Mouse (Mus musculus) CH12.LX (cell line): Measurements from ENCODE around the gene Klk1. TPM values are rescaled to one million over a fixed set of nuclear protein-coding genes. Genes with fewer than 3 reads are reported as not detected.
A peak's percentile ranks its signal among the peaks of the same experiment; 100 is the strongest.

Experiments
- DNase-seq: peaks from one replicate; pipeline ENCODE4 v3.0.0-alpha.2; 2013; ENCODE audit errors: extremely low read depth
- H3K27ac ChIP-seq: 2 replicates; pipeline ENCODE4 v1.5.1; 2012; ENCODE audit warnings: low read depth, mild to moderate bottlenecking, control low read depth, moderate library complexity; ENCODE audit not compliant: insufficient read depth
- H3K27me3 ChIP-seq: replicated peaks from 2 replicates; pipeline ENCODE3; 2012; ENCODE audit warnings: inconsistent platforms
- H3K36me3 ChIP-seq, 2 experiments: replicated peaks in 1 of 2; 2 replicates each; pipeline versions ENCODE3 to v1.6.1; 2012; ENCODE audit warnings: inconsistent platforms in 1 of 2, low read length in 1 of 2, mild to moderate bottlenecking in 1 of 2, mixed read lengths in 1 of 2, moderate library complexity in 1 of 2; ENCODE audit not compliant: control insufficient read depth in 1 of 2, insufficient read depth in 1 of 2
- H3K4me1 ChIP-seq, 2 experiments: 2 replicates each; pipeline ENCODE4 v1.6.1; 2012; ENCODE audit warnings: inconsistent platforms in 1 of 2, moderate library complexity in 1 of 2; ENCODE audit not compliant: insufficient read depth in 2 of 2, control insufficient read depth in 1 of 2
- H3K4me2 ChIP-seq: 2 replicates; pipeline ENCODE4 v1.6.1; 2012; ENCODE audit warnings: low read depth, mild to moderate bottlenecking, control low read depth; ENCODE audit not compliant: poor library complexity, insufficient read depth, severe bottlenecking
- H3K4me3 ChIP-seq, 3 experiments: fragments of 150-350 bp in 1 of 3; sonication (generic) in 1 of 3; replicated peaks in 1 of 3; 2 replicates each; pipeline versions ENCODE3 to v1.5.1; 2011 to 2012; ENCODE audit warnings: low read depth in 2 of 3, low read length in 2 of 3, mild to moderate bottlenecking in 2 of 3, moderate library complexity in 2 of 3, control low read depth in 1 of 3, improper control_type of control experiment in 1 of 3, inconsistent platforms in 1 of 3, mixed read lengths in 1 of 3; ENCODE audit not compliant: poor library complexity in 1 of 3
- H3K79me2 ChIP-seq: replicated peaks from 2 replicates; pipeline ENCODE4 v1.6.1; 2012; ENCODE audit warnings: mild to moderate bottlenecking, moderate library complexity; ENCODE audit not compliant: control insufficient read depth, poor library complexity, insufficient read depth, severe bottlenecking; ENCODE audit errors: extremely low read depth
- H3K9ac ChIP-seq: 2 replicates; pipeline ENCODE4 v1.6.1; 2012; ENCODE audit warnings: low read depth, mild to moderate bottlenecking, control low read depth, moderate library complexity; ENCODE audit not compliant: insufficient read depth
- H3K9me3 ChIP-seq: replicated peaks from 2 replicates; pipeline ENCODE3; 2012; ENCODE audit warnings: low read length, inconsistent platforms, mixed read lengths
- CHD2 ChIP-seq: IDR thresholded peaks from 2 replicates; pipeline ENCODE4 v1.6.1; 2011; ENCODE audit warnings: low read length, improper control_type of control experiment
- ELF1 ChIP-seq: IDR thresholded peaks from 2 replicates; pipeline ENCODE4 v1.6.1; 2014; ENCODE audit warnings: low read depth, mild to moderate bottlenecking, inconsistent platforms, low read length, improper control_type of control experiment
- EP300 ChIP-seq: IDR thresholded peaks from 2 replicates; pipeline ENCODE4 v1.6.1; 2011; ENCODE audit warnings: low read length, improper control_type of control experiment
- ETS1 ChIP-seq: conservative IDR thresholded peaks from 2 replicates; pipeline ENCODE4 v1.6.1; 2012; ENCODE audit warnings: low read depth, mild to moderate bottlenecking, inconsistent platforms, low read length, improper control_type of control experiment, moderate library complexity
- GABPA ChIP-seq: IDR thresholded peaks from 2 replicates; pipeline ENCODE4 v1.6.1; 2012; ENCODE audit warnings: low read depth, low read length, improper control_type of control experiment, inconsistent platforms; ENCODE audit not compliant: insufficient replicate concordance
- IRF4 ChIP-seq: IDR thresholded peaks from 2 replicates; pipeline ENCODE4 v1.6.1; 2014; ENCODE audit warnings: low read depth, mild to moderate bottlenecking, inconsistent platforms, low read length, improper control_type of control experiment
- JUND ChIP-seq: conservative IDR thresholded peaks from 2 replicates; pipeline ENCODE4 v1.6.1; 2011; ENCODE audit warnings: low read depth, low read length, improper control_type of control experiment
- MYC ChIP-seq: IDR thresholded peaks from 2 replicates; pipeline ENCODE4 v1.6.1; 2011; ENCODE audit warnings: low read depth, mild to moderate bottlenecking, improper control_type of control experiment, low read length
- NELFE ChIP-seq: IDR thresholded peaks from 2 replicates; pipeline ENCODE4 v1.6.1; 2011; ENCODE audit warnings: low read depth, low read length, improper control_type of control experiment
- NRF1 ChIP-seq: IDR thresholded peaks from 2 replicates; pipeline ENCODE4 v1.6.1; 2014; ENCODE audit warnings: low read depth, mild to moderate bottlenecking, inconsistent platforms, low read length, improper control_type of control experiment, moderate library complexity
- RCOR1 ChIP-seq: conservative IDR thresholded peaks from 2 replicates; pipeline ENCODE4 v1.6.1; 2012; ENCODE audit warnings: low read depth, mild to moderate bottlenecking, inconsistent platforms, low read length, improper control_type of control experiment
- TCF12 ChIP-seq: IDR thresholded peaks from 2 replicates; pipeline ENCODE4 v1.6.1; 2014; ENCODE audit warnings: low read depth, mild to moderate bottlenecking, inconsistent platforms, low read length, improper control_type of control experiment
- ZMIZ1 ChIP-seq: IDR thresholded peaks from 2 replicates; pipeline ENCODE4 v1.6.1; 2012; ENCODE audit warnings: low read depth, mild to moderate bottlenecking, inconsistent platforms, low read length, improper control_type of control experiment
- dilution Hi-C: fragments of 300-500 bp; cut with MboI; formaldehyde crosslinking; loops from 2 replicates; pipeline ENCODE4 v1.14.3; 2020; ENCODE audit warnings: low sequenced_read_pairs; ENCODE audit not compliant: extremely low pct_unique_long_range_greater_than_20kb, extremely low pct_ligation_motif_present
- in situ Hi-C: fragments of 300-500 bp; cut with MboI; formaldehyde crosslinking; loops from 3 replicates; pipeline ENCODE4 v1.14.3; 2019; ENCODE audit warnings: low sequenced_read_pairs, low pct_ligation_motif_present, low pct_unique_long_range_greater_than_20kb, mixed read lengths
- polyA plus RNA-seq: library from polyadenylated mRNA; unstranded; fragments of >175 nt; gene quantifications from 2 replicates; pipeline ENCODE4 v1.2.1, GENCODE M21; 2012; ENCODE audit warnings: low read depth; ENCODE audit not compliant: insufficient read length
- total RNA-seq, 2 experiments: library from RNA; depleted of rRNA; stranded (reverse); fragments of 300-350 nt in 1 of 2; fragments of >200 nt in 1 of 2; gene quantifications; 2 replicates each; pipeline ENCODE4 v1.2.3; 2012 to 2014

Gene Klk1
- total and polyA plus RNA-seq, 3 experiments, result not detected

GRCm38 (mm10) chr7:44254930-44255329, 29.8 kb downstream of the Klk1 start:
- no peak overlapping the region for H3K9ac ChIP-seq
- peaks cover 23 to 34% of the 10 kb centered on the region in 2 experiments for H3K36me3 ChIP-seq
- H3K79me2 ChIP-seq, result no peaks in the 10 kb centered on the region
- H3K27me3 ChIP-seq, result peaks cover 1% of the 10 kb centered on the region
- peak; percentile 80 for TF ChIP-seq ZMIZ1
- TF ChIP-seq GABPA, result no peak
- TF ChIP-seq CHD2, result 0 out of 2 replicates have a peak, but pooled peaks have one; percentile 40
- TF ChIP-seq JUND, result no peak
- TF ChIP-seq ELF1, result 0 out of 2 replicates have a peak, but pooled peaks have one; percentile 18
- no peak for TF ChIP-seq NELFE
- TF ChIP-seq ETS1, result 0 out of 2 replicates have a peak, but pooled peaks have one; percentile 18
- 0 out of 2 replicates have a peak, but pooled peaks have one; percentile 45 for TF ChIP-seq EP300
- TF ChIP-seq TCF12, result 0 out of 2 replicates have a peak, but pooled peaks have one; percentile 41
- peak; percentile 48 for TF ChIP-seq IRF4
- in situ Hi-C loops (no loop called here), dilution Hi-C loops (no loop called here)
- H3K4me2 ChIP-seq, result 0 out of 2 replicates have a peak overlapping the region, but pooled peaks have one; percentile 22
- no peak overlapping the region for H3K27ac ChIP-seq
- H3K4me3 ChIP-seq, result no peak overlapping the region
- DNase-seq, result peak; percentile 34
- no peaks in the 10 kb centered on the region for H3K9me3 ChIP-seq
- H3K4me1 ChIP-seq, result peaks cover 12 to 48% of the 10 kb centered on the region in 2 experiments

- no peak within 1 kb of the TSS for H3K9ac ChIP-seq
- no peak for DNase-seq
- H3K4me1 ChIP-seq, result peaks cover 12 to 35% of the 10 kb centered on the region in 2 experiments
- H3K27me3 ChIP-seq, result peaks cover 7% of the 10 kb centered on the region
- H3K9me3 ChIP-seq, result no peaks in the 10 kb centered on the region
- in situ Hi-C loops, result no loop called here
- H3K4me3 ChIP-seq, result no peak within 1 kb of the TSS
- peaks cover 7 to 18% of the 10 kb centered on the region in 2 experiments for H3K36me3 ChIP-seq
- dilution Hi-C loops, result no loop called here
- H3K79me2 ChIP-seq, result no peaks in the 10 kb centered on the region
- no peak within 1 kb of the TSS for H3K27ac ChIP-seq
- H3K4me2 ChIP-seq, result no peak within 1 kb of the TSS
- TF ChIP-seq NRF1 (no peak), GABPA (no peak), MYC (no peak), RCOR1 (no peak)
- TF ChIP-seq, all 38 proteins: peak for 0
Measured at GRCm38 (mm10) chr7:44257278-44257677, 32.1 kb downstream of the Klk1 start, which contains the start of gene Acp4. TSS of gene Acp4 (minus strand) at chr7:44257378.
